In the genomic region with DNA sequence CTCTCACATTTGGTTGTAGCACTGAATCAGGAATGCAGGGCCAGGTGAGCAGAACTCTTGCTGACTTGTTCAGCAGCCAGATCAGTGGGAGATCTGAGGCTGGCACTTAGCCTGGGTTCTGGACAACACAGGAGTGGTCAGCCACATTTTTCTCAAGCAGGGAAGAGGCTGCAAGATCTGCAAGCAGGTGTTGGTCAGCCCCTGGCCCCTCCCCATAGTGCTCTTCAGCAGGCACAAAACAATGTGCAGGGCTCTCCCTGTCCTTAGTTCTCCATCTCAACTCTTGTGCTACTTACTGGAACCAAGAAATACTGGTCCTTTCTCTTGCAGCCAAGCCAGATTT, we compare ENCODE assay signal across 20 mouse cellular contexts. TPM values are rescaled to one million over a fixed set of nuclear protein-coding genes. Genes with fewer than 3 reads are reported as not detected.
DNase-seq lines count a peak whose midpoint lies in the region; ATAC-seq lines count a peak whose summit lies in the region.
"Had no signal": no experiment of that assay in that cellular context is flagged by ENCODE, and none has a peak within 500 bp of the region (broad histone marks: within the 10 kb centered on the region; RNA-seq: fewer than 3 reads in every experiment).

No protein-coding gene starts in this region.

- H3K27me3 ChIP-seq in kidney, embryonic 16.5 days (ENCODE audit: insufficient read depth, low read length) = no peaks in the 10 kb centered on the region
- H3K27me3 ChIP-seq: embryonic facial prominence, embryonic 15.5 days; hindbrain, embryonic 13.5 days; limb, embryonic 13.5 days; liver, embryonic 13.5 days had no signal

- no peaks in the 10 kb centered on the region for H3K9me3 ChIP-seq in kidney, embryonic 16.5 days (ENCODE audit: low read length)
- H3K9me3 ChIP-seq: embryonic facial prominence, embryonic 15.5 days; forebrain, embryonic 10.5 days; hindbrain, embryonic 13.5 days; limb, embryonic 13.5 days; liver, embryonic 13.5 days; midbrain, embryonic 10.5 days had no signal

- no peak for ATAC-seq in kidney, embryonic 16.5 days (ENCODE audit: low FRiP score, low TSS enrichment)
- ATAC-seq in erythroid progenitor cell, adult 5-6 weeks (replicated peaks; ENCODE audit: low FRiP score, poor library complexity, severe bottlenecking) = no peak

- no peak overlapping the region for H3K4me3 ChIP-seq in kidney, embryonic 16.5 days (ENCODE audit: low read length)
- H3K4me3 ChIP-seq: embryonic facial prominence, embryonic 15.5 days; forebrain, embryonic 10.5 days; hindbrain, embryonic 13.5 days; limb, embryonic 13.5 days; liver, embryonic 13.5 days; midbrain, embryonic 10.5 days had no signal

- peak; percentile 87 for DNase-seq in heart, adult 11 months
- no peak for DNase-seq in heart, postnatal 36 days
- no peak for DNase-seq in kidney, postnatal 10 days
- peak; percentile 71 to 72 for DNase-seq in cerebellum, adult 18-20 months
- DNase-seq in cerebellum, postnatal 36 days = peak; percentile 69 to 74
- DNase-seq in adrenal gland, postnatal 10 days = no peak
- DNase-seq: liver, embryonic 13.5 days; thymus, postnatal 25 days had no signal

- H3K9ac ChIP-seq in kidney, embryonic 16.5 days (replicated peaks; ENCODE audit: low read length) = no peak overlapping the region
- H3K9ac ChIP-seq: embryonic facial prominence, embryonic 15.5 days; hindbrain, embryonic 13.5 days; limb, embryonic 13.5 days; liver, embryonic 13.5 days; lung, embryonic 14.5 days had no signal

- H3K4me1 ChIP-seq in kidney, embryonic 16.5 days (ENCODE audit: insufficient read depth, low read length) = peaks cover 4% of the 10 kb centered on the region; the same call in 1 of the 2 replicates
- H3K4me1 ChIP-seq: hindbrain, embryonic 13.5 days; limb, embryonic 13.5 days; liver, embryonic 13.5 days had no signal

- H3K27ac ChIP-seq in kidney, embryonic 16.5 days (ENCODE audit: low read length) = peak overlapping the region; percentile 61; the same call in 1 of the 2 replicates
- H3K27ac ChIP-seq: embryonic facial prominence, embryonic 15.5 days; forebrain, embryonic 10.5 days; hindbrain, embryonic 13.5 days; limb, embryonic 13.5 days; liver, embryonic 13.5 days; macrophage had no signal

- H3K4me2 ChIP-seq in kidney, embryonic 16.5 days (replicated peaks; ENCODE audit: low read depth, low read length) = no peak overlapping the region
- H3K4me2 ChIP-seq: embryonic facial prominence, embryonic 15.5 days; hindbrain, embryonic 13.5 days; limb, embryonic 13.5 days; liver, embryonic 13.5 days; lung, embryonic 14.5 days had no signal

- intact Hi-C loops in heart, postnatal 36 days (cut with DNase I) = no loop called here

- peaks cover 33% of the 10 kb centered on the region for H3K36me3 ChIP-seq in kidney, embryonic 16.5 days (ENCODE audit: insufficient read depth, low read length)

RNA-seq across cellular contexts. Expression of a gene that starts 10.4 kb away (rescaled TPM):
- 10 to 100 TPM; 38.7 to 39.3 TPM for total RNA-seq in heart, postnatal 36 days (2021)
- polyA plus RNA-seq in kidney, embryonic 16.5 days (2015; fragmentation: Nextera tagmentation; extraction: Ambion mirVana) = 54.3 and 60.3 TPM in 2 replicates
- 100 to 1,000 TPM in 1 of 2 experiments, 10 to 100 TPM in 1; 85.0 to 114 TPM for total RNA-seq in adrenal gland, postnatal 10 days (2021)
- not detected in 2 replicates for total RNA-seq in erythroid progenitor cell, adult 5-6 weeks (2015; ENCODE audit: low replicate concordance)
- total RNA-seq in erythroid progenitor cell, adult 5-6 weeks (2017; ENCODE audit: low replicate concordance) = 0.30 TPM in 1 of 2 replicates, not detected in the other
- polyA plus RNA-seq: macrophage had no signal

RNA-seq across cellular contexts. Expression of a gene that starts 31.4 kb away (rescaled TPM):
- total RNA-seq in heart, postnatal 36 days (2021) = 1 to 10 TPM; 6.7 to 7.6 TPM
- polyA plus RNA-seq in kidney, embryonic 16.5 days (2015; fragmentation: Nextera tagmentation; extraction: Ambion mirVana) = 75.0 and 87.0 TPM in 2 replicates
- 10 to 100 TPM; 29.3 to 35.5 TPM for total RNA-seq in adrenal gland, postnatal 10 days (2021)
- 83.4 and 94.4 TPM in 2 replicates for total RNA-seq in erythroid progenitor cell, adult 5-6 weeks (2015; ENCODE audit: low replicate concordance)
- 43.9 and 53.3 TPM in 2 replicates for total RNA-seq in erythroid progenitor cell, adult 5-6 weeks (2017; ENCODE audit: low replicate concordance)

RNA-seq across cellular contexts. Expression of a gene that starts 31.4 kb away (rescaled TPM):
- under 1 TPM in 1 of 2 experiments, not detected in 1; 0.14 TPM for total RNA-seq in heart, postnatal 36 days (2021)
- polyA plus RNA-seq in kidney, embryonic 16.5 days (2015; fragmentation: Nextera tagmentation; extraction: Ambion mirVana) = 0.22 and 0.25 TPM in 2 replicates
- under 1 TPM in 1 of 2 experiments, not detected in 1; 0.51 TPM for total RNA-seq in adrenal gland, postnatal 10 days (2021)
- not detected in 2 replicates for total RNA-seq in erythroid progenitor cell, adult 5-6 weeks (2015; ENCODE audit: low replicate concordance)
- 1.4 TPM in 1 of 2 replicates, not detected in the other for total RNA-seq in erythroid progenitor cell, adult 5-6 weeks (2017; ENCODE audit: low replicate concordance)
- total RNA-seq: granulocyte monocyte progenitor cell, adult 5-6 weeks had no signal
- polyA plus RNA-seq: heart, postnatal 0 days; liver, embryonic 13.5 days had no signal

RNA-seq across cellular contexts. Expression of a gene that starts 37.6 kb away (rescaled TPM):
- 1 to 10 TPM; 8.4 to 8.9 TPM for total RNA-seq in heart, postnatal 36 days (2021)
- 4.7 and 5.7 TPM in 2 replicates for polyA plus RNA-seq in kidney, embryonic 16.5 days (2015; fragmentation: Nextera tagmentation; extraction: Ambion mirVana)
- 10 to 100 TPM; 16.7 to 21.9 TPM for total RNA-seq in adrenal gland, postnatal 10 days (2021)
- total RNA-seq in erythroid progenitor cell, adult 5-6 weeks (2015; ENCODE audit: low replicate concordance) = not detected in 2 replicates
- total RNA-seq in erythroid progenitor cell, adult 5-6 weeks (2017; ENCODE audit: low replicate concordance) = 1.4 TPM in 1 of 2 replicates, not detected in the other
- total RNA-seq: granulocyte monocyte progenitor cell, adult 5-6 weeks had no signal
- polyA plus RNA-seq: forebrain, embryonic 10.5 days; macrophage had no signal

RNA-seq across cellular contexts. Expression of a gene that starts 43.2 kb away (rescaled TPM):
- not detected for total RNA-seq in heart, postnatal 36 days (2021)
- polyA plus RNA-seq in kidney, embryonic 16.5 days (2015; fragmentation: Nextera tagmentation; extraction: Ambion mirVana) = 0.10 and 0.25 TPM in 2 replicates
- total RNA-seq in adrenal gland, postnatal 10 days (2021) = under 1 TPM in 1 of 2 experiments, not detected in 1; 0.30 TPM
- total RNA-seq in erythroid progenitor cell, adult 5-6 weeks (2015; ENCODE audit: low replicate concordance) = not detected in 2 replicates
- total RNA-seq in erythroid progenitor cell, adult 5-6 weeks (2017; ENCODE audit: low replicate concordance) = not detected in 2 replicates
- total RNA-seq: gastrocnemius, adult 18-20 months had no signal
- polyA plus RNA-seq: heart, postnatal 0 days; liver, embryonic 13.5 days; macrophage had no signal

Comparison
In these comparisons a context has a peak if more than half of its experiments do, and no peak if none do; other contexts are left out.
1. DNase-seq: peak in heart, adult 11 months (single experiment), cerebellum, adult 18-20 months (2 of 2) and cerebellum, postnatal 36 days (2 of 2); none in heart, postnatal 36 days (0 of 2), kidney, postnatal 10 days (single experiment) and adrenal gland, postnatal 10 days (single experiment).
2. RNA of a gene that starts 10.4 kb away (total RNA-seq): 85.0 to 114 TPM in adrenal gland, postnatal 10 days and 38.7 to 39.3 TPM in heart, postnatal 36 days; 0.30 TPM in erythroid progenitor cell, adult 5-6 weeks; every median in the first group is over 10 times any median in the second.